Mouse (Mus musculus): ENCODE measurements around the gene Gm33543. TPM values are rescaled to one million over a fixed set of nuclear protein-coding genes. Genes with fewer than 3 reads are reported as not detected.

The Gm33543 gene
- total RNA-seq, 2 experiments from 2014 or later, result not detected

DNA sequence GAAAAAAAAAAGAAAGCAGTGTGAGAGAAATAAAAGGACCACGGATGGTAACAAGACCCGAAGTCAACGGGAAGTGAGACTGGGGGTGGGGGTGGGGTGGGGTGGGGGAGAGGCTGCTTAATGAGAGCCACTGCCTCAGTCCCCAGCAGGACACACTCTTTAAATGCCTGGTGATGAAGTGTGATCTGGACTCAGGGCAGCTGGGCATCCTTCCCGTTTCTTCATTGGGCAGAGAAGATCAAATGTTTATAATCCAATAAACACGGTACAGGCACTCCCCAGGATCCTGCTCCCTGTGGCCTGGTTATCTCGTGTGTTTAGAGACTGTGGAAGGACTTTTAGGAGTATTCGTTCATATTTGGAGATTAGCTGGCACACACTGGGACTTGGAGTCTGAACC lies 57.9 kb downstream of the Gm33543 start:
- DNase-seq (ENCODE audit: low spot score in 2 of 2), result no peak
- intact Hi-C loops (cut with DNase I), result no loop called here

DNA sequence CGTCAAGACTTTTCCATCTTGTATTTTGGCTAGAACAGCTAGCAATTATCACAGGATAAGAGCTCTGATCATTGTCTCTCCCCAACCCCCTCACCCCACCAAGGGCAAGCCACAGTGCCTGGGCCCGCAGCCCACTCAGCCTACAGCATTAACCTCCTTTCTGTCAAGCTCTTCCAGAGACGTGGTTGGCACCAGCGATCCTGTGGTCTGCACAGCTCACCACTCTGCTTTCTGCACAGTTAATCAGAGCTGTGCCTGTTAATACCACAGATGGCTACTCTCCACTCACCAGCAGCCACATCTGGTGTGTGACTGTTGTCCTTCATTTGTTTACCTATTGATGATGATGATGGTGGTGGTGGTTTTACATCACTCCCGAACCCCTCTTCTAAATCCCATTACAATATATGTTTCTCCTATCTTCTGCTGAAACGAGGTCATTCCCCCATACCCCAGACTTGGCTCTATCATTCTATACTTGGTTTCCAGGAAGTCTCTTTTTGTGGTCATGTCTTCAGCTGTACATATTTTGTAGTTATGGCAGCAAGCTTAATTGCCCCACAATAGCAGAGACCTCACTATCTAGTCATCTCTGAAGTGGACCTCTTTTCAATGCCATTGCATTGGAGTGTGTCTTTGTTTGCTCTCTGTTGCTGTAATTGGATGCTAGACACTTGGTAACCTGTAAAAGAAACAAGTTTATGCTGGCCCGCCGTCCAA lies 61.7 kb downstream of the Gm33543 start:
- DNase-seq (ENCODE audit: low spot score in 2 of 2), result no peak
- intact Hi-C loops (cut with DNase I), result no loop called here

DNA sequence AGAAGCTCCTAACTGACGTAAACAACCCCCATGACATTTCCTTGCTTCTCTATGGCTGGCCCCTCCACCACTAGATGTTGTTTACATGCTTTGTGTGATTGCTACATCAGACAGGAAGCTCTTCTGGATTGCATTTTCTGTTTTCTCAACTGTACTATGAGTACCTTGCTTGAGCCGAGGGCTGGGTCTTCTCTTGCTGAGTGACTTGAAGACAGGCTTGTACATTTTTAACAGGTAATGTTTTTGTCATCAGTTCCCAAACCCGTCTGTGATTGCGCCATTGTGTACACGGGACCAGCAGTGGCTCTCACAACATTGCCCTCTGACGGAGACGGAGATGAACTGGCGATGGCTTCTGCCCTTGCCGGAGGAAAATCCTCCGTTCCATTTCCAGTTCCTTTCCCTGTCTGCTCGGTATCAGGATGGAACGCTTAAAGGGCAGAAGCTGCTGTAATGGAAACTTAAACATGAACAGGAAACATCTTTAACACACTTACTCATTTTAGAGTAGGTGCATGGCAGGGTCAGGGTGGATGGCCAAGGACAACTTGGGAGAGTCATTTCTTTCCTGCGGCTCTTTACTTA lies 62.8 kb downstream of the Gm33543 start:
- intact Hi-C loops (cut with DNase I), result no loop called here

DNA sequence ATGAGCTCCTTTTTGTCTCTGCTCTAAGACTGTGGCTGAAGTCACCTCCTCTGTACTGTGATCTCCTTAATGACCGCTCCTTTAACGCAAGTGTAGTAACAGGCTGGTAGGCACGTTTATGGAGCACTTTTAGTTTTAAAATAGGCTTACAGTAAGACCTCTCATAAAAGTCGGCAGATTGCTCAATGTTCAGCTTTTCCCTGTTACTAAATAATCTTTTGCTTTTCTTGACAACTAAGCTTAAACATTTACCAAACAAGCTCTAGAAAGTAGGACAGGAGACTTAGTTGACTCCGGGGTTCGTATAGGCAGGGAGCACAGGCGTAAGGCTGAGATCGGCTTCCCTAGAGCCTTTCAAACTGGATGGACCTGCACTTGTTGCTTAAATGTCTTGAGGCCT lies 64.1 kb downstream of the Gm33543 start:
- intact Hi-C loops (cut with DNase I), result no loop called here

More for the DNA sequence above, 62.8 kb downstream of the Gm33543 start:
- DNase-seq (ENCODE audit: low spot score in 2 of 2), result no peak

DNA sequence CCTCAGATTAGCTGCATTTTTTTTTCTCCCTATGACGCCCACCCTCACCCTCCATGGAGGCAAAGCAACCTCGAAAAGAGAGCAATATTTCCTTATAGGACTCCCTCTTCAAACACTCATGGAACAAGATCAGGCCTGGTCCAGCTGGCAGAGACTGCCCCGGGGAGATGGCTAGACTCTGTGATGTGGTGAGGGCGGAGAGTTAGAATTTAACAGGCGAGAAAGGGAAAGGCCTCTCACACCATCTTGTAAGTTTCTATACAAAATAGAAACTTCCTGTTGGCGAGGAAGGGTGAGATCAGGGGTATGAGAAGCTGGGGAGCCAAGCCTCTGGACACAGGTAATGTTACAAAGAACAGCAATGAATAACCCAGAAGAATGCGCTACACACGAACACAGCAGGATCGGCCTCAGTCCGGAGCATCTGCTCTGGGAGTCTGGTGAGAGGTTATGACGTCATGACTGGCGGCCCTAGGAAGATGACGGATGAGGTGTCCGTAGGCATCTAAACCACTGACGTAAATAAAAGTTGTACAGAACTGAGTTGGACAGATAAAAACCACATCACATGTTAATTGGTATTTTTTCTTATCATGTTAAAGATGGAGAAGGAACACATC lies 64.9 kb downstream of the Gm33543 start:
- no peak for DNase-seq (ENCODE audit: low spot score in 2 of 2)
- intact Hi-C loops (cut with DNase I), result no loop called here

More for the DNA sequence above, 64.1 kb downstream of the Gm33543 start:
- DNase-seq (ENCODE audit: low spot score in 2 of 2), result no peak

DNA sequence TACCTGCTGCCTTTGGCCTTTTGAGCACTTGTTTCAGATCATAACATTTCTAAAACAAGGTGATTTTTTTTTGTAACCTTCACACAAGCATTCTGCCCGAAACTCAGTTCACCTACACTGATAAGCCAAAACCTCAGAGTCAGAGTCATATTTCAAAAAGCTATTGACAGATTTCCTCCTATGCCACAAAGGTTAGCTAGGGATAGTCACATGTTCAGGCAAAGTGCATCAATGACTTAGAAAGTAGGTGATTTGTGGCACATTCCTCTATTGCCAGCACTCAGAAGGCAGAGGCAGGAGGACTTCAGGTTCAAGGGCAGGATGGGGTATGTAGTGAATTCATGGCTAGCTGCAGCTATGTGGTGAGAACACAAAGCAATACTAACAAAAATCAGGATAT lies 65.7 kb downstream of the Gm33543 start:
- intact Hi-C loops (cut with DNase I), result no loop called here
- DNase-seq (ENCODE audit: low spot score in 2 of 2), result no peak

DNA sequence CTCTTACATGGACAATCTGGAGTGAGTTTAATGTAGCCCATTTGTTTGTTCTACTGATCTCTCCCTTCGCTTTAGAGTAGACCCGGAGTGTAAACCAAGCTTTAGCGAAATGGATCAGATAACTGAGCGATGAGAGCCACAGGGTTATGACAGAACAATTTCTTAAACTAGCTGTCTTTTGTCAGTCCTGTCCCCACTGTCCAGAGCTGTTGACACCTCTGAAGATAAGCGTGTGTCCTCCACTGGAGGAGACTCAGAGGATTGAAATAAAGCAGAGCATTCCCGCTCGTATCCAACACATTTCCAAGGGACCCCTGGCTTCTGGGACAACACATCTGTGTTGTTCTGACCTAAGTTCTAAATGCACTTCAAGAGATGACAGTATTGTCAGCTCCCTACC lies 67.9 kb downstream of the Gm33543 start:
- DNase-seq (ENCODE audit: low spot score in 2 of 2), result no peak
- intact Hi-C loops (cut with DNase I), result no loop called here

DNA sequence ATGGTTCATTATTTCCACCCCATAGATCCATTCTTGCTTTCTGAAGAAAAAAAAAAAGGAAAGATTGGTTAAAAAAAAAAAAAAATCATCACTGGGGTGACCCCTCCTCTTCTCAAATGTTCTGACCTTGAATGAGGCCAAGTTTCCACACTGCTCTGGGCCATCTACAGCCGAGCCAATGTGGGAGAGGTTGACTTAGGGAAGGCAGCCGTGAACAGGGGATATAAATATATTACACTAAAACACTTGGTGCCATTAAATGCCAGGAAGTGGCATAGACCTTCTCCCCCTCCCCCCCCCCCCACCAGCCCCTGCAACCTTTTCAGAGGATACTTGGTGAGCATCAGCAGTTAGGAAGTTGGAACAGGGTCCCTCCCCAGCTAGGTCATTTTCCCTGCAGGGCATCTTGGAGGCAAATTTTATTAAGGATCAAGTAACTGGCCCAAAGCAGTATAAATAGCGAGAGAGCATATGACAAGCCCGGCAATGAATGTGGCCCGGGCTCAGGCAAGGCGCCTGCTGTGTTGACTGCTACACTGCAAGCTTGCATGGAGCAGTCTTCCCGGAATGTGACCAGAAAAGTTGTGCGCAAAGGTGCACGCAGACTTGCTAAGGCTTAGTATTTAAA lies 68.6 kb downstream of the Gm33543 start:
- DNase-seq (ENCODE audit: low spot score in 2 of 2), result no peak
- intact Hi-C loops (cut with DNase I), result no loop called here

Other genes starting within 250 kb of the Gm33543 start
- gene Anapc15-ps, start 169.5 kb downstream of the Gm33543 start, total RNA-seq (2021), result not detected
- 10 to 100 TPM; 24.8 to 28.7 TPM for gene Eea1, start 97.7 kb upstream of the Gm33543 start, total RNA-seq (2021)